Mouse (Mus musculus) embryonic facial prominence, embryonic 14.5 days (tissue): ENCODE results near the gene Osr1. TPM values are rescaled to one million over a fixed set of nuclear protein-coding genes. Genes with fewer than 3 reads are reported as not detected.

Experiments used
- ATAC-seq: fragments of 200-750 bp; cut with Nextera tagmentation; 2 replicates; pipeline ENCODE4 v1.8.0; 2017; ENCODE audit warnings: low read depth, moderate number of reproducible peaks, moderate TSS enrichment
- DNase-seq: peaks from one replicate; pipeline ENCODE4 v3.0.0-alpha.2; 2015; ENCODE audit warnings: low spot score
- H3K27ac ChIP-seq: fragments of 300-500 bp; sonication (generic); replicated peaks from 2 replicates; pipeline ENCODE4 v1.5.1; 2014; ENCODE audit warnings: low read depth, mild to moderate bottlenecking, low read length, moderate library complexity
- H3K27me3 ChIP-seq: fragments of 300-500 bp; sonication (generic); replicated peaks from 2 replicates; pipeline ENCODE4 v1.6.1; 2014; ENCODE audit warnings: low read length; ENCODE audit not compliant: control insufficient read depth, insufficient read depth
- H3K36me3 ChIP-seq: fragments of 300-500 bp; sonication (generic); 2 replicates; pipeline ENCODE4 v1.6.1; 2014; ENCODE audit warnings: low read length, mixed read lengths; ENCODE audit not compliant: control insufficient read depth, insufficient read depth
- H3K4me1 ChIP-seq: fragments of 300-500 bp; sonication (generic); 2 replicates; pipeline ENCODE4 v1.6.1; 2014; ENCODE audit warnings: antibody characterized with exemption, low read length; ENCODE audit not compliant: control insufficient read depth, insufficient read depth
- H3K4me2 ChIP-seq: fragments of 300-500 bp; sonication (generic); 2 replicates; pipeline ENCODE4 v1.6.1; 2014; ENCODE audit warnings: low read depth, mild to moderate bottlenecking, low read length, moderate library complexity, mixed read lengths
- H3K4me3 ChIP-seq: fragments of 300-500 bp; sonication (generic); 2 replicates; pipeline ENCODE4 v1.5.1; 2014; ENCODE audit warnings: low read depth, mild to moderate bottlenecking, low read length
- H3K9ac ChIP-seq: fragments of 300-500 bp; sonication (generic); 2 replicates; pipeline ENCODE4 v1.6.1; 2014; ENCODE audit warnings: low read depth, mild to moderate bottlenecking, low read length, moderate library complexity, mixed read lengths
- H3K9me3 ChIP-seq: fragments of 300-500 bp; sonication (generic); 2 replicates; pipeline ENCODE4 v1.6.1; 2016; ENCODE audit warnings: low read length; ENCODE audit not compliant: control insufficient read depth
- WGBS: fragments of 180-500 bp; shearing (Covaris S2); extraction: QIAGEN DNeasy Blood & Tissue Kit; methylation state at CpG from one replicate; pipeline ENCODE4 v1.1.7; 2014; 5-methylcytosine and 5-hydroxymethylcytosine counted together
- polyA plus RNA-seq: library from polyadenylated mRNA; unstranded; fragments of >200 nt; fragmentation: Nextera tagmentation; extraction: Ambion mirVana; gene quantifications from 2 replicates; pipeline ENCODE4 v1.2.1, GENCODE M21; 2014

Gene Osr1
- polyA plus RNA-seq, 1 experiment from 2014 or later: 66.1 TPM

DNA sequence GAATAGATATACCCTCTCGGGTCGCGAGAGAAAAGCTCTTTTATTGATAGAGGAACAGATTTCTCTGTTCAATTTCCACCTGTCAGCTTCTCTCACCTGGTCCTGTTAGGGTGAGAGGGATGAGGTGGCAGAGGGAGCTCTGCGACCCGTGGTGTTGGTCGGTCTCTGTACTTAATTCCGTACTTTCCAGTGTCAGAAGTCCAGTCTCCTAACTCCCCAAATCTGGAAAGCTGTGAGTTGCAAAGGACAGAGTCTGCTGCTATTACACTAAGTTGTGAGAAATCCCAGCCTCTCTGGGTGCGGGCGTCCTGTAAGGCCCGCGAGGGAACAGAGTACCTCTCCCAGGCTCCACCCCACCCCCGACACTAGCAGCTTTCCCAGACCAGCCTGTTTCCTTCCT is 11.6 kb downstream of the Osr1 start:
- no peaks in the 10 kb centered on the region for H3K9me3 ChIP-seq
- peaks cover 4% of the 10 kb centered on the region; the same call in 1 of the 2 replicates for H3K36me3 ChIP-seq
- peaks cover 70% of the 10 kb centered on the region for H3K27me3 ChIP-seq
- H3K9ac ChIP-seq: peak overlapping the region; percentile 20; the same call in 1 of the 2 replicates
- H3K4me3 ChIP-seq: peak overlapping the region; percentile 66; the same call in 1 of the 2 replicates
- ATAC-seq (no peak), DNase-seq (no peak)
- peak overlapping the region; percentile 92 for H3K27ac ChIP-seq
- peak overlapping the region; percentile 66 for H3K4me2 ChIP-seq
- peaks cover 17% of the 10 kb centered on the region for H3K4me1 ChIP-seq
- 10% methylated on average over 12 of the region's 12 CpGs for WGBS

DNA sequence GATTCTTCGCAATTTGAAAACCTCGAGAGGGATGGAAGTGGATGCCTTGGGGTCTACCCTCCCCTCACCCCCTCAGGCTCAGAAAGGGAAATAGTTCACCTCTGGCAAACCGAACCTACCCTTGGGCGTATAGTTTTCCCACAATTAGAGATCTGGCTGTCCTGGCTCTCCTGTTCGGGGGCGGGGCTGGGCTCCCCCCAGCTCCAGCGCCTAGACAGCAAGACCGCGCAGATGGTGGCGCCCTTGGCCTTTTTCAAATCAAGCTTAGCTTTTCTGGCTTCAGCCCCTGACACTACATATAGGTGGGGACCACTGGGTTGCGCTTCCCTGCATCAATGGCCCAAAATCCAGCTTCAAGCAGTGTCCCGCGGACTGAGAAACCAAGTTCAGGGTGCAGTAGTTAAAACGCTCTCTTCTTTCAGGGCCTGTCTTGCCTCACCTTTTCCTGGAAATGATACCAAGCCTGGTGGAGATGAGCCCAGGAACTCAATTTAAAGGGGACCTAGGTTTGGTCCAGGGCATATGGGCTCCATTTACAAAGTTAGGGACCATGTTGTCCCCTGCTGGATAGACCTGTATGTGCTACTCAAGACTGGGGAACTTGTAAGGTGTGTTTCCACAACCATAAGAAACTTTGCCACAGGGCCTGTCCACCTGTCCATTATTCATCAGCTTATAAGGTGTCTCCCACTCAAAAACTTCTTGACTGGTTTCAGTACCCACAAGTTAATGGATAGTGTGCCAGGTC is 12.5 kb downstream of the Osr1 start:
- Histone ChIP-seq H3K27ac (peak overlapping the region; percentile 34), H3K27me3 (peaks cover 60% of the 10 kb centered on the region), H3K9me3 (no peaks in the 10 kb centered on the region), H3K4me3 (no peak overlapping the region), H3K36me3 (peaks cover 4% of the 10 kb centered on the region; the same call in 1 of the 2 replicates), H3K4me1 (peaks cover 17% of the 10 kb centered on the region), H3K9ac (no peak overlapping the region), H3K4me2 (0 out of 2 replicates have a peak overlapping the region, but pooled peaks have one; percentile 4)
- ATAC-seq (no peak), DNase-seq (no peak)
- 15% methylated on average over 14 of the region's 14 CpGs for WGBS

DNA sequence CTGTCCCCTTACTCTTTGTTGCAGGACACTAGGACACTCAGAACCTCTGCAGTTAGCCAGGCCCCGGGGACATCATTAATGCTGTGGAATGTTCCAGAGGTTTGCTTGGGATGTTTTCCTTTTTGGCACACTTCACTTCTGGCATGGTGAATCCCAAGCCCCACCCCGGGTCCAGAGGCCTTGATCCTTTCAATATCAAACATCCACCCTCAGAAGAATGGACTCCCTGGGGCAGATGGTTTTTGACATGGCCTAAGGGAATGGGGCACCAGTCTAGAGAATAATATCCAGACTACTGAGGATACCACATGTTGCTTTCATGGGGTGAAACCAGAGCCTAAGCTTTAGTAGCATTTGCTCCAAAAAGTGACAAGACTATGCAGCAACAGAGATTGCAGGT is 13.5 kb downstream of the Osr1 start:
- no peak for DNase-seq
- Histone ChIP-seq H3K27me3 (peaks cover 51% of the 10 kb centered on the region), H3K9ac (no peak overlapping the region), H3K4me1 (peaks cover 17% of the 10 kb centered on the region), H3K27ac (no peak overlapping the region), H3K9me3 (no peaks in the 10 kb centered on the region), H3K4me2 (no peak overlapping the region), H3K36me3 (peaks cover 4% of the 10 kb centered on the region; the same call in 1 of the 2 replicates), H3K4me3 (no peak overlapping the region)
- WGBS: 0% methylated on average over 2 of the region's 2 CpGs
- no peak for ATAC-seq

DNA sequence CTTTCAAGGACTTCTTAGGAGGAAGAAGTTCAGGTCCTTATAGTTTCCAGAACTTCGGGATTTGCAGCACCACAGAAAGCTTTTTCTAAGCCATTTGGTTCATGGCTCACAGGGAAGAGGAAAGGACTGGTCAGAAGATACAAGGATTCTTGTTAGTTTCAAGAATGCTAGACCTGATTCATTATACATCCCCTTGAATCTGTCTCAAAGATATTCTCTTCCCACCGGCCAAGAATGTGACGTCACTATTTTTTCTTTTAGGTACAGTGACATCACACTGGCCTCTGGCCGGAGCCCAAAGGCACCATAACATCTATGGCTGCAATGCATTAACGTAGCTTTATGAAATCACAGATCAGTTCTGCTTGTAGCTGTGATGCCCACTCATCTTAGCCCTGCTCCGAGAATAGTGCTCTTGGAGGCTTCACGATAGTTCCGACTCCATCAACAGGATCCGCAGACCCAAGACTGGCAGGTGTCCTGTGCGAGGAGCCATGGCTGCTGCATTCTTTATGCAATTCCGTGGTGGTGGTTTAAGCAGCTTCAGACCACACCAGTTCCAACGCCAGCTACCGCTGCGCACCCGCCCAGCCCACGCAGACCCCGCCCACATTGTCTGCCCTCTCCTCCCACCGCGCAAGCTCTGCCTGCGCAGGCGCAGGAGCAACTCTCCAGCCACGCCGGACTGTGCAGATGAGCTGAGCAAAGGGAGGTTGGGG is 14.6 kb downstream of the Osr1 start:
- H3K27me3 ChIP-seq: peaks cover 39% of the 10 kb centered on the region
- H3K27ac ChIP-seq: peak overlapping the region; percentile 17
- DNase-seq (peak; percentile 93), ATAC-seq (peak; percentile 91)
- peak overlapping the region; percentile 38 for H3K9ac ChIP-seq
- peaks cover 3% of the 10 kb centered on the region; the same call in 1 of the 2 replicates for H3K36me3 ChIP-seq
- peaks cover 15% of the 10 kb centered on the region for H3K4me1 ChIP-seq
- peak overlapping the region; percentile 24 for H3K4me3 ChIP-seq
- H3K9me3 ChIP-seq: no peaks in the 10 kb centered on the region
- WGBS: under 1% methylated on average over 23 of the region's 23 CpGs
- H3K4me2 ChIP-seq: peak overlapping the region; percentile 58

DNA sequence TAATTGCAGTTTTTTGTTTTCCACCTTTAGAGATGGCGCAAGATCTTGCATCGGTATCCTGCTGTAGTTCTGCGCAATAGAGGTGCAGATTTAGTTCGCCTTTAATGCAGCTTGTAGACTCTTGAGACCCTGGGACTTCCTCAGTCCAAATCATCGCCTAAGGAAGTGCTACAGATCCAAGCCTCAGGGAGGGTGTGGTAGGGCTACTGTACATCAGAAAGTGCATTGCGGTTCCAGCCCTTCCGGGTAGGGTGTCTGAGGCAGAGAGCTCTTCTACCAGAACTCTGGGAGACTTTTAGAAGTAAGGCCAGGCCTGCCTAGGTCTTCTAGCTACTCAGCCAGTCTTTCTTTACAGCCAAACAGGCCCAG is 15.2 kb downstream of the Osr1 start:
- no peak for DNase-seq
- Histone ChIP-seq H3K9ac (peak overlapping the region; percentile 38), H3K36me3 (no peaks in the 10 kb centered on the region), H3K4me2 (peak overlapping the region; percentile 58), H3K27ac (peak overlapping the region; percentile 0; the same call in 1 of the 2 replicates), H3K4me3 (peak overlapping the region; percentile 24), H3K9me3 (no peaks in the 10 kb centered on the region), H3K27me3 (peaks cover 34% of the 10 kb centered on the region), H3K4me1 (peaks cover 11% of the 10 kb centered on the region)
- WGBS: 4% methylated on average over 7 of the region's 7 CpGs
- peak; percentile 21; the same call in 1 of the 2 replicates for ATAC-seq

DNA sequence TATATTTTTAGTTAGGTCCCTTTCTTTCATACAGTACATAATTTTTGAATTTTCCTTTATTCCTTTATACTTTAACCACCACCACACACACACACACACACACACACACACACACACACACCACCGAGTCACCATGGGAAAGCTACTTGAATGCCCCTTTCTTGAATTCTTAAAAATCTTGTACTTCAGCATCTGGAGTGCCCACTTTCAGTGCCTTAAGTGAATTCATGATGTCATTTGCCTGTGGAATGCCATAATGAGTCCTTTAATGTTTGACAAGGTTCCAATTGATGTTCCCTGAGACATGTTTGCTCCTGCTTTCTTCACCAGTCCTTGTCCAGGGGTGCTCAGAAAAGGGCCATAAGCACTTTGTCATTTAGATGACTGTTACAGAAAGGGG is 17.8 kb downstream of the Osr1 start:
- H3K4me2 ChIP-seq: no peak overlapping the region
- no peak overlapping the region for H3K4me3 ChIP-seq
- no peak for ATAC-seq
- no peak overlapping the region for H3K27ac ChIP-seq
- H3K4me1 ChIP-seq: peaks cover 6% of the 10 kb centered on the region; the same call in 1 of the 2 replicates
- H3K9ac ChIP-seq: no peak overlapping the region
- H3K9me3 ChIP-seq: no peaks in the 10 kb centered on the region
- no peaks in the 10 kb centered on the region for H3K36me3 ChIP-seq
- H3K27me3 ChIP-seq: peaks cover 16% of the 10 kb centered on the region
- WGBS: 35% methylated on average over 1 of the region's 1 CpGs
- no peak for DNase-seq

DNA sequence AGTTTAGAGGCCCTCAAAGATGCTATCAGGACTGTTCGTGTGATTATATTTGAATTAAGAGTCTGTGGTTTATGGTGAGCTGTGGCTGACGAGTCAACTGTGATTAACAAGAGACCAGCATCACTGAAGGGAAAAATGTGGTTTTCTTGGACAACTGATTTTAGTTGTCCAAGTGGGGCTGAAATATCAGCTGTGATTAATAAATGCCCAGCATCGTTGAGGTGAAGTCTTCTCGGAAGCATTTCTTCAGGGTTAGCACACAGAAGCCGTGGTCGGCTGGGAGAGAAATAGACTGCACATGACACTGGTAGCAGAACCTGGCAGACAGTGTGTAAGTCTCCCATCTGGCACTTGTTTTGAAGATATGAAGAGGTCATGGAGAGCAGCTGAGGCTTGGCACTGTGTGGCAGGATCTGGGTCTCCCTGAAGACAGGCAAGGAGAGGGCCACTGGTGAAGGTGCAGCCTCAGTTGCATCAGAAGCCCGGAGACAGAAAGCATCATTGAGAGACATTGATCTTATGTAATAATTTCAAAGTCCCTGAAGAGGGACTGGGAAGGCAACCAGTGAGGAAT is 19.7 kb downstream of the Osr1 start:
- no peak overlapping the region for H3K4me3 ChIP-seq
- H3K4me1 ChIP-seq: no peaks in the 10 kb centered on the region
- no peak for DNase-seq
- no peak overlapping the region for H3K4me2 ChIP-seq
- no peak overlapping the region for H3K27ac ChIP-seq
- H3K9ac ChIP-seq: no peak overlapping the region
- no peak for ATAC-seq
- H3K27me3 ChIP-seq: no peaks in the 10 kb centered on the region
- no peaks in the 10 kb centered on the region for H3K36me3 ChIP-seq
- no peaks in the 10 kb centered on the region for H3K9me3 ChIP-seq
- WGBS: 67% methylated on average over 7 of the region's 7 CpGs

DNA sequence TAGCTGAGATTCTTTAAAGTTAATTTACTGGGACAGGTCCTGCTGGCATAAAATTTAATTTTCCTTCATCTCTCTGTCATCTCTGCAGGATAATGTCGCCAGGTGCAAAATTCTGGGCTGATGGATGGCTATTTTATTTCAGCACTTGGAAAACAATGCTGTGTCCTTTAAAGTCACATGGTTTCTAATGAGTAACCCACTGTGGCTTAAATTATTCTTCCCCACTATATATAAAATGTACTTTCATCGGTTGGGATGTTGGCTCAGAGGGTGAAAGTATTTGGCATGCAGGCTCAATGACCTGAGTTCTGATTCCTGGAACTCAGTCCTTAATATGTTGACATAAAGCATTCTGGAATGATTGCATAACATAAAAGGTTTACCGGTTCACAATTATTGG is 21.2 kb downstream of the Osr1 start:
- Histone ChIP-seq H3K27ac (no peak overlapping the region), H3K4me1 (no peaks in the 10 kb centered on the region), H3K36me3 (no peaks in the 10 kb centered on the region), H3K4me2 (no peak overlapping the region), H3K4me3 (no peak overlapping the region), H3K27me3 (no peaks in the 10 kb centered on the region), H3K9me3 (no peaks in the 10 kb centered on the region), H3K9ac (no peak overlapping the region)
- ATAC-seq: no peak
- DNase-seq: no peak
- 58% methylated on average over 3 of the region's 3 CpGs for WGBS
